Mouse (Mus musculus) liver, embryonic 14.5 days (tissue): ENCODE results near the gene Xxylt1.

ENCODE experiments used
- CTCF ChIP-seq: IDR thresholded peaks from 2 replicates; pipeline ENCODE4 v1.5.1; 2016; ENCODE audit warnings: antibody characterized with exemption, low read depth, control low read depth
- EP300 ChIP-seq: IDR thresholded peaks from 2 replicates; pipeline ENCODE4 v1.6.1; 2016; ENCODE audit warnings: antibody characterized with exemption, low read depth

GRCm38 (mm10) chr16:31023803-31024202, 57.4 kb downstream of the Xxylt1 start:
- no peak for TF ChIP-seq EP300
- TF ChIP-seq CTCF: no peak
